Mouse (Mus musculus): ENCODE data around the gene Rbbp9.

Gene Rbbp9

DNA sequence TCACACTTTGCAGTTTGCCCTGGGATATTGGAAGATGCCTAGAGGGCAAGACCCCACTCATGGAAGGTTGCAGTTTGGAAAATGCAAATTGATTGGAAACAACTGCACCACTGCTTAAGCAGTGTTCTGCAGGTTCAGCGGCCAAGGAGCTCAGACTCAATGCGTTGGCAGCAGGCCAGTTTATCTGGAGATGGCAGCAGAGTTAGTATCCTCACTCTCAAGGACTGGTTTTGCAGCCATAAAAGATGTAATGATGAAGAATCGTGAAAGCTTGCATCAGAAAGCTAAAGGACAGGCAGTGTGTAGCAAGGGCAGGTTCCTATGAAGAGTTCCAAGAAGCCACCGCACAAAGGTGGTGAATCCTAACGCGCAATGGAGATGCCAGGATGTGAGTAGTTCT is 48.5 kb downstream of the Rbbp9 start:
- DNase-seq (ENCODE audit: low spot score), result no peak
